Mouse (Mus musculus): ENCODE data around the gene Rasgrf1.

Rasgrf1 gene

GRCm38 (mm10) chr9:89909131-89910010, at the start of gene Rasgrf1:
Rasgrf1 (plus strand) TSS chr9:89909908.
- DNase-seq: no peak

GRCm38 (mm10) chr9:89860145-89860544, 49.6 kb upstream of the Rasgrf1 start:
- DNase-seq: no peak

GRCm38 (mm10) chr9:89860584-89860983, 49.1 kb upstream of the Rasgrf1 start:
- DNase-seq: no peak

GRCm38 (mm10) chr9:89867141-89867540, 42.6 kb upstream of the Rasgrf1 start:
- DNase-seq: no peak

- no peak for DNase-seq
Measured at GRCm38 (mm10) chr9:89868093-89868729, 41.5 kb upstream of the Rasgrf1 start.

- no peak for DNase-seq
Measured at GRCm38 (mm10) chr9:89869594-89869993, 40.1 kb upstream of the Rasgrf1 start.

GRCm38 (mm10) chr9:89870531-89871150, 39.1 kb upstream of the Rasgrf1 start:
- no peak for DNase-seq

GRCm38 (mm10) chr9:89872137-89872536, 37.6 kb upstream of the Rasgrf1 start:
- DNase-seq: no peak

GRCm38 (mm10) chr9:89874434-89874833, 35.3 kb upstream of the Rasgrf1 start:
- no peak for DNase-seq

- no peak for DNase-seq
Measured at GRCm38 (mm10) chr9:89875551-89875950, 34.2 kb upstream of the Rasgrf1 start.

GRCm38 (mm10) chr9:89878471-89879020, 31.2 kb upstream of the Rasgrf1 start:
- DNase-seq: no peak

- DNase-seq: no peak
Measured at GRCm38 (mm10) chr9:89879574-89879973, 30.1 kb upstream of the Rasgrf1 start.

GRCm38 (mm10) chr9:89881552-89881951, 28.2 kb upstream of the Rasgrf1 start:
- DNase-seq: no peak

GRCm38 (mm10) chr9:89882583-89882982, 27.1 kb upstream of the Rasgrf1 start:
- DNase-seq: no peak

GRCm38 (mm10) chr9:89885701-89886218, 23.9 kb upstream of the Rasgrf1 start:
- no peak for DNase-seq

- DNase-seq: no peak
Measured at GRCm38 (mm10) chr9:89891534-89892293, 18.0 kb upstream of the Rasgrf1 start.

GRCm38 (mm10) chr9:89892540-89893188, 17.0 kb upstream of the Rasgrf1 start:
- DNase-seq: no peak

GRCm38 (mm10) chr9:89900111-89900824, 9.4 kb upstream of the Rasgrf1 start:
- DNase-seq: no peak

GRCm38 (mm10) chr9:89901184-89901583, 8.5 kb upstream of the Rasgrf1 start:
- no peak for DNase-seq

GRCm38 (mm10) chr9:89902813-89903212, 6.9 kb upstream of the Rasgrf1 start:
- no peak for DNase-seq

- no peak for DNase-seq
Measured at GRCm38 (mm10) chr9:89906645-89907044, 3.1 kb upstream of the Rasgrf1 start.
